8 mouse cellular contexts compared by ENCODE assay signal in the genomic region with DNA sequence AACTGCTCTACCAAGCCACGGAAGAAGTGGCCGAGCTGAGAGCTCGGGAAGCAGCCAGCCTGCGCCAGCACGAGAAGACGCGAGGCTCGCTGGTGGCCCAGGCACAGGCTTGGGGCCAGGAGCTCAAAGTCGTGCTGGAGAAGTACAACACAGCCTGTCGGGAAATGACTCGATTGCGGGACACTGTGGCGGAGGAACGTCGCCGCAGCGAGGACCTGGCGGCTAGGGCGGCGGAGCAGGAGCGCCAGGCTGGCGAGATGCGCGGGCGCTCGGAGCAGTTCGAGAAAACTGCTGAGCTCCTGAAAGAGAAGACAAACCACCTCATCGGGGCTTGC. TPM values are rescaled to one million over a fixed set of nuclear protein-coding genes. Genes with fewer than 3 reads are reported as not detected.
DNase-seq lines count a peak whose midpoint lies in the region; ATAC-seq lines count a peak whose summit lies in the region.

No protein-coding gene starts in this region.

- no peak overlapping the region for H3K27ac ChIP-seq in lung, embryonic 15.5 days
- H3K27ac ChIP-seq in limb, embryonic 12.5 days, result no peak overlapping the region
- H3K27ac ChIP-seq in stomach, embryonic 14.5 days (ENCODE audit: low read length), result no peak overlapping the region

- ATAC-seq in lung, embryonic 15.5 days (ENCODE audit: borderline replicate concordance, extremely low read depth, low FRiP score, low TSS enrichment), result no peak
- no peak; the same call in 1 of the 2 replicates for ATAC-seq in limb, embryonic 12.5 days (ENCODE audit: insufficient number of reproducible peaks, insufficient read depth, low FRiP score, low TSS enrichment, low read depth)
- no peak for ATAC-seq in stomach, embryonic 14.5 days (ENCODE audit: insufficient number of reproducible peaks, insufficient read depth, low FRiP score, low read depth)

- H3K4me2 ChIP-seq in lung, embryonic 15.5 days, result peak overlapping the region; percentile 48
- peak overlapping the region; percentile 59 for H3K4me2 ChIP-seq in limb, embryonic 12.5 days
- H3K4me2 ChIP-seq in stomach, embryonic 14.5 days (replicated peaks; ENCODE audit: low read depth, low read length), result peak overlapping the region; percentile 38

- peaks cover 57% of the 10 kb centered on the region for H3K27me3 ChIP-seq in lung, embryonic 15.5 days
- peaks cover 52% of the 10 kb centered on the region for H3K27me3 ChIP-seq in limb, embryonic 12.5 days
- no peaks in the 10 kb centered on the region for H3K27me3 ChIP-seq in stomach, embryonic 14.5 days (ENCODE audit: control insufficient read depth, insufficient read depth, low read length)

- no peaks in the 10 kb centered on the region for H3K4me1 ChIP-seq in lung, embryonic 15.5 days
- H3K4me1 ChIP-seq in limb, embryonic 12.5 days (replicated peaks), result 0 out of 2 replicates have a peak, but pooled peaks cover 7% of the 10 kb centered on the region
- no peaks in the 10 kb centered on the region for H3K4me1 ChIP-seq in stomach, embryonic 14.5 days (ENCODE audit: control insufficient read depth, insufficient read depth, low read length)

- peak overlapping the region; percentile 8; the same call in 1 of the 2 replicates for H3K9ac ChIP-seq in lung, embryonic 15.5 days
- H3K9ac ChIP-seq in limb, embryonic 12.5 days (replicated peaks), result peak overlapping the region; percentile 44
- 0 out of 2 replicates have a peak overlapping the region, but pooled peaks have one; percentile 2 for H3K9ac ChIP-seq in stomach, embryonic 14.5 days (replicated peaks; ENCODE audit: low read depth, low read length)

- H3K36me3 ChIP-seq in lung, embryonic 15.5 days, result no peaks in the 10 kb centered on the region
- no peaks in the 10 kb centered on the region for H3K36me3 ChIP-seq in limb, embryonic 12.5 days
- H3K36me3 ChIP-seq in stomach, embryonic 14.5 days (ENCODE audit: control insufficient read depth, insufficient read depth, low read length), result no peaks in the 10 kb centered on the region

- peak; percentile 37 for DNase-seq in adrenal gland, postnatal 10 days
- no peak for DNase-seq in adrenal gland, adult 8-10 months
- no peak for DNase-seq in lung, postnatal 14 days
- no peak for DNase-seq in frontal cortex, postnatal 25 days (ENCODE audit: low spot score in 2 of 2)
- no peak for DNase-seq in left cerebral cortex, adult 8-10 months (ENCODE audit: low spot score in 2 of 2)

- peak overlapping the region; percentile 13 for H3K4me3 ChIP-seq in lung, embryonic 15.5 days
- peak overlapping the region; percentile 34 for H3K4me3 ChIP-seq in limb, embryonic 12.5 days (replicated peaks)
- peak overlapping the region; percentile 10; the same call in 1 of the 2 replicates for H3K4me3 ChIP-seq in stomach, embryonic 14.5 days (ENCODE audit: low read depth, low read length)

- WGBS in lung, embryonic 15.5 days, result 19% methylated on average over 28 of the region's 28 CpGs
- WGBS in limb, embryonic 12.5 days, result 18% methylated on average over 28 of the region's 28 CpGs
- WGBS in stomach, embryonic 14.5 days, result 22% methylated on average over 28 of the region's 28 CpGs

- H3K9me3 ChIP-seq in lung, embryonic 15.5 days, result no peaks in the 10 kb centered on the region
- no peaks in the 10 kb centered on the region for H3K9me3 ChIP-seq in limb, embryonic 12.5 days
- H3K9me3 ChIP-seq in stomach, embryonic 14.5 days (ENCODE audit: control insufficient read depth, low read depth, low read length), result no peaks in the 10 kb centered on the region

RNA-seq across cellular contexts. Expression of a gene that starts 11.4 kb away (rescaled TPM):
- 10 to 100 TPM; 22.0 to 32.0 TPM for total RNA-seq in adrenal gland, postnatal 10 days (2021)
- 10 to 100 TPM; 27.3 to 38.0 (median 32.6) TPM for total RNA-seq in adrenal gland, adult 8-10 months (2022)
- polyA plus RNA-seq in lung, embryonic 15.5 days (2015; fragmentation: Nextera tagmentation; extraction: Ambion mirVana), result 49.0 and 52.1 TPM in 2 replicates
- polyA plus RNA-seq in limb, embryonic 12.5 days (2016; fragmentation: Nextera tagmentation; extraction: Ambion mirVana), result 70.2 and 70.8 TPM in 2 replicates
- 52.6 and 59.4 TPM in 2 replicates for polyA plus RNA-seq in stomach, embryonic 14.5 days (2014; fragmentation: Nextera tagmentation; extraction: Ambion mirVana)
- total RNA-seq in left cerebral cortex, adult 8-10 months (2022), result 10 to 100 TPM; 26.0 to 38.9 (median 31.5) TPM

RNA-seq across cellular contexts. Expression of a gene that starts 14.9 kb away (rescaled TPM):
- 1 to 10 TPM; 1.5 to 1.9 TPM for total RNA-seq in adrenal gland, postnatal 10 days (2021)
- total RNA-seq in adrenal gland, adult 8-10 months (2022), result 1 to 10 TPM; 3.1 to 9.9 (median 5.0) TPM
- polyA plus RNA-seq in lung, embryonic 15.5 days (2015; fragmentation: Nextera tagmentation; extraction: Ambion mirVana), result 0.24 and 0.52 TPM in 2 replicates
- polyA plus RNA-seq in limb, embryonic 12.5 days (2016; fragmentation: Nextera tagmentation; extraction: Ambion mirVana), result 0.69 and 0.85 TPM in 2 replicates
- polyA plus RNA-seq in stomach, embryonic 14.5 days (2014; fragmentation: Nextera tagmentation; extraction: Ambion mirVana), result 0.82 and 1.1 TPM in 2 replicates
- total RNA-seq in left cerebral cortex, adult 8-10 months (2022), result 1 to 10 TPM; 7.2 to 9.0 (median 8.6) TPM

RNA-seq across cellular contexts. Expression of a gene that starts 23.6 kb away (rescaled TPM):
- 1 to 10 TPM; 3.1 to 5.3 TPM for total RNA-seq in adrenal gland, postnatal 10 days (2021)
- total RNA-seq in adrenal gland, adult 8-10 months (2022), result 1 to 10 TPM; 1.1 to 2.6 (median 1.6) TPM
- polyA plus RNA-seq in lung, embryonic 15.5 days (2015; fragmentation: Nextera tagmentation; extraction: Ambion mirVana), result 7.7 and 8.5 TPM in 2 replicates
- polyA plus RNA-seq in limb, embryonic 12.5 days (2016; fragmentation: Nextera tagmentation; extraction: Ambion mirVana), result 13.5 and 13.7 TPM in 2 replicates
- 8.7 and 9.3 TPM in 2 replicates for polyA plus RNA-seq in stomach, embryonic 14.5 days (2014; fragmentation: Nextera tagmentation; extraction: Ambion mirVana)
- 10 to 100 TPM in 2 of 4 experiments, 1 to 10 TPM in 2; 8.6 to 11.8 (median 10.0) TPM for total RNA-seq in left cerebral cortex, adult 8-10 months (2022)

RNA-seq across cellular contexts. Expression of a gene that starts 39.4 kb away (rescaled TPM):
- 1 to 10 TPM; 1.8 to 2.0 TPM for total RNA-seq in adrenal gland, postnatal 10 days (2021)
- 1 to 10 TPM; 1.5 to 2.4 (median 1.8) TPM for total RNA-seq in adrenal gland, adult 8-10 months (2022)
- 0.99 and 1.00 TPM in 2 replicates for polyA plus RNA-seq in lung, embryonic 15.5 days (2015; fragmentation: Nextera tagmentation; extraction: Ambion mirVana)
- polyA plus RNA-seq in limb, embryonic 12.5 days (2016; fragmentation: Nextera tagmentation; extraction: Ambion mirVana), result 0.76 and 1.5 TPM in 2 replicates
- polyA plus RNA-seq in stomach, embryonic 14.5 days (2014; fragmentation: Nextera tagmentation; extraction: Ambion mirVana), result 0.88 and 1.00 TPM in 2 replicates
- total RNA-seq in left cerebral cortex, adult 8-10 months (2022), result 1 to 10 TPM in 3 of 4 experiments, under 1 TPM in 1; 0.97 to 2.0 (median 1.5) TPM

RNA-seq across cellular contexts. Expression of a gene that starts 42.6 kb away (rescaled TPM):
- total RNA-seq in adrenal gland, postnatal 10 days (2021), result 10 to 100 TPM; 28.0 to 32.7 TPM
- 10 to 100 TPM; 30.0 to 33.4 (median 31.1) TPM for total RNA-seq in adrenal gland, adult 8-10 months (2022)
- 34.9 and 38.2 TPM in 2 replicates for polyA plus RNA-seq in lung, embryonic 15.5 days (2015; fragmentation: Nextera tagmentation; extraction: Ambion mirVana)
- polyA plus RNA-seq in limb, embryonic 12.5 days (2016; fragmentation: Nextera tagmentation; extraction: Ambion mirVana), result 38.9 and 40.5 TPM in 2 replicates
- 31.8 and 32.5 TPM in 2 replicates for polyA plus RNA-seq in stomach, embryonic 14.5 days (2014; fragmentation: Nextera tagmentation; extraction: Ambion mirVana)
- total RNA-seq in left cerebral cortex, adult 8-10 months (2022), result 10 to 100 TPM; 24.2 to 27.6 (median 26.6) TPM
